Mouse (Mus musculus) small intestine, adult 2 months (tissue): ENCODE data around the gene Arhgap32. TPM values are rescaled to one million over a fixed set of nuclear protein-coding genes. Genes with fewer than 3 reads are reported as not detected.
"Not testable (repeated sequence)": the region's sequence is repeated elsewhere in the genome, so short reads cannot be mapped to it uniquely, and the experiment has no call there.

Experiments used
- H3K27ac ChIP-seq: fragments of 200-500 bp; 2 replicates; pipeline ENCODE4 v1.5.1; 2012; ENCODE audit warnings: low read depth, low read length, control low read depth, inconsistent platforms; ENCODE audit not compliant: insufficient read depth
- H3K27me3 ChIP-seq: fragments of 200-500 bp; 2 replicates; pipeline ENCODE4 v1.6.1; 2012; ENCODE audit warnings: mild to moderate bottlenecking, moderate library complexity, low read length, inconsistent platforms; ENCODE audit not compliant: control insufficient read depth, insufficient read depth
- H3K36me3 ChIP-seq: fragments of 200-500 bp; 2 replicates; pipeline ENCODE4 v1.6.1; 2012; ENCODE audit warnings: mild to moderate bottlenecking, low read length, control low read depth, inconsistent platforms; ENCODE audit not compliant: control insufficient read depth, insufficient read depth
- H3K4me1 ChIP-seq: fragments of 200-500 bp; 2 replicates; pipeline ENCODE4 v1.6.1; 2012; ENCODE audit warnings: low read length, inconsistent platforms, mixed read lengths; ENCODE audit not compliant: control insufficient read depth, insufficient read depth, insufficient read length
- H3K4me3 ChIP-seq: fragments of 200-500 bp; 2 replicates; pipeline ENCODE4 v1.5.1; 2012; ENCODE audit warnings: low read depth, mild to moderate bottlenecking, control low read depth, inconsistent platforms, low read length, moderate library complexity
- CTCF ChIP-seq: fragments of 200-500 bp; IDR thresholded peaks from 2 replicates; pipeline ENCODE4 v1.5.1; 2012; ENCODE audit warnings: low read depth, mild to moderate bottlenecking, control low read depth, inconsistent platforms, low read length, moderate library complexity, mixed read lengths; ENCODE audit not compliant: insufficient replicate concordance, insufficient read length; ENCODE audit errors: extremely low read depth
- POLR2A ChIP-seq: fragments of 200-500 bp; IDR thresholded peaks from 2 replicates; pipeline ENCODE4 v1.6.1; 2012; ENCODE audit warnings: low read depth, mild to moderate bottlenecking, control low read depth, inconsistent platforms, low read length, moderate library complexity
- WGBS: fragments of 180-500 bp; shearing (Covaris S2); methylation state at CpG from one replicate; pipeline ENCODE4 v1.1.7; 2018; 5-methylcytosine and 5-hydroxymethylcytosine counted together
- polyA plus RNA-seq: library from polyadenylated mRNA; depleted of rRNA; stranded (reverse); fragments of >200 nt; gene quantifications from 2 replicates; pipeline ENCODE4 v1.2.3, GENCODE M21; 2012

Arhgap32 gene
- polyA plus RNA-seq, 1 experiment, result 11.6 TPM

- Histone ChIP-seq H3K27me3 (no peaks in the 10 kb centered on the region), H3K36me3 (no peaks in the 10 kb centered on the region), H3K4me3 (no peak overlapping the region), H3K4me1 (no peaks in the 10 kb centered on the region; the same call in 1 of the 2 replicates), H3K27ac (no peak overlapping the region)
- TF ChIP-seq POLR2A (no peak), CTCF (no peak)
Observed at GRCm38 (mm10) chr9:32118433-32118832, 2.5 kb downstream of the Arhgap32 start.

GRCm38 (mm10) chr9:32119586-32119985 lies 3.6 kb downstream of the Arhgap32 start:
- H3K36me3 ChIP-seq, result no peaks in the 10 kb centered on the region
- TF ChIP-seq CTCF (no peak), POLR2A (no peak)
- H3K4me3 ChIP-seq, result no peak overlapping the region
- H3K4me1 ChIP-seq, result no peaks in the 10 kb centered on the region; the same call in 1 of the 2 replicates
- WGBS, result 95% methylated on average over 6 of the region's 6 CpGs
- no peak overlapping the region for H3K27ac ChIP-seq
- H3K27me3 ChIP-seq, result no peaks in the 10 kb centered on the region

GRCm38 (mm10) chr9:32120162-32120561 lies 4.2 kb downstream of the Arhgap32 start:
- WGBS, result 32% methylated on average over 1 of the region's 1 CpGs
- H3K4me3 ChIP-seq, result no peak overlapping the region
- H3K27me3 ChIP-seq, result no peaks in the 10 kb centered on the region
- H3K36me3 ChIP-seq, result no peaks in the 10 kb centered on the region
- TF ChIP-seq CTCF (no peak), POLR2A (no peak)
- H3K4me1 ChIP-seq, result no peaks in the 10 kb centered on the region; the same call in 1 of the 2 replicates
- H3K27ac ChIP-seq, result no peak overlapping the region

GRCm38 (mm10) chr9:32121271-32121670 lies 5.3 kb downstream of the Arhgap32 start:
- not testable (repeated sequence) for H3K36me3 ChIP-seq, H3K27me3 ChIP-seq, H3K4me3 ChIP-seq, H3K27ac ChIP-seq, H3K4me1 ChIP-seq
- 91% methylated on average over 13 of the region's 13 CpGs for WGBS

GRCm38 (mm10) chr9:32136195-32136594 lies 20.3 kb downstream of the Arhgap32 start:
- Histone ChIP-seq H3K27me3 (no peaks in the 10 kb centered on the region), H3K4me1 (no peaks in the 10 kb centered on the region), H3K27ac (no peak overlapping the region), H3K36me3 (no peaks in the 10 kb centered on the region), H3K4me3 (no peak overlapping the region)
- TF ChIP-seq POLR2A (no peak), CTCF (no peak)

- TF ChIP-seq POLR2A (no peak), CTCF (no peak)
- 86% methylated on average over 11 of the region's 11 CpGs for WGBS
- Histone ChIP-seq H3K27me3 (no peaks in the 10 kb centered on the region), H3K4me3 (no peak overlapping the region), H3K4me1 (no peaks in the 10 kb centered on the region), H3K27ac (no peak overlapping the region), H3K36me3 (no peaks in the 10 kb centered on the region)
Observed at GRCm38 (mm10) chr9:32136680-32137295, 20.9 kb downstream of the Arhgap32 start.

- WGBS, result 89% methylated on average over 14 of the region's 14 CpGs
- H3K36me3 ChIP-seq, result no peaks in the 10 kb centered on the region
- H3K4me1 ChIP-seq, result no peaks in the 10 kb centered on the region
- no peak for TF ChIP-seq POLR2A
- no peak for TF ChIP-seq CTCF
- no peak overlapping the region for H3K27ac ChIP-seq
- no peaks in the 10 kb centered on the region for H3K27me3 ChIP-seq
- no peak overlapping the region for H3K4me3 ChIP-seq
Observed at GRCm38 (mm10) chr9:32137697-32138426, 21.9 kb downstream of the Arhgap32 start.
